Mouse (Mus musculus) heart, postnatal 10 days (tissue): ENCODE measurements at regions not wholly inside any gene's neighbourhood (a gene's known extent, or its start where the extent isn't known, plus 50 kb on each side); places are given as distances from the start of the nearest gene placed in this dataset.

ENCODE experiments used
- DNase-seq, 2 experiments: peaks; one replicate each; pipeline ENCODE4 v3.0.0; 2021
- intact Hi-C: fragments of 180-260 bp; cut with DNase I; formaldehyde crosslinking; loops from one replicate; pipeline ENCODE4 v1.15.1; 2025

GRCm38 (mm10) chr5:106205724-106206123 lies 252.2 kb downstream of the Barhl2 start:
- intact Hi-C loops, result no loop called here
- no peak for DNase-seq

GRCm38 (mm10) chr5:106200631-106201030 lies 257.3 kb downstream of the Barhl2 start:
- intact Hi-C loops, result no loop called here

GRCm38 (mm10) chr5:106199061-106199460 lies 258.9 kb downstream of the Barhl2 start:
- DNase-seq, result no peak
- intact Hi-C loops, result no loop called here

More at GRCm38 (mm10) chr5:106200631-106201030, 257.3 kb downstream of the Barhl2 start:
- DNase-seq, result no peak

- DNase-seq, result no peak
- intact Hi-C loops, result no loop called here
Measured at GRCm38 (mm10) chr5:106191141-106191540, 266.8 kb downstream of the Barhl2 start.

- no peak for DNase-seq
- intact Hi-C loops, result no loop called here
Measured at GRCm38 (mm10) chr5:106181726-106182125, 276.2 kb downstream of the Barhl2 start.

GRCm38 (mm10) chr5:106172162-106172561 lies 285.8 kb downstream of the Barhl2 start:
- DNase-seq, result peak; percentile 7
- intact Hi-C loops, result no loop called here

GRCm38 (mm10) chr5:106170405-106170804 lies 287.6 kb downstream of the Barhl2 start:
- no peak for DNase-seq
- intact Hi-C loops, result no loop called here

- no peak for DNase-seq
- intact Hi-C loops, result no loop called here
Measured at GRCm38 (mm10) chr5:106167556-106167955, 290.4 kb downstream of the Barhl2 start.

GRCm38 (mm10) chr5:106166266-106166665 lies 289.9 kb downstream of the Zfp326 start:
- DNase-seq, result no peak
- intact Hi-C loops, result no loop called here

- no peak for DNase-seq
- intact Hi-C loops, result no loop called here
Measured at GRCm38 (mm10) chr5:106164190-106164589, 287.8 kb downstream of the Zfp326 start.

GRCm38 (mm10) chr5:106162981-106163653 lies 286.8 kb downstream of the Zfp326 start:
- no peak for DNase-seq
- intact Hi-C loops, result no loop called here

GRCm38 (mm10) chr5:106139109-106139508 lies 262.7 kb downstream of the Zfp326 start:
- intact Hi-C loops, result no loop called here
- DNase-seq, result peak in 1 of 2 experiments; percentile 3

- intact Hi-C loops, result no loop called here
- no peak for DNase-seq
Measured at GRCm38 (mm10) chr5:106122928-106123327, 246.6 kb downstream of the Zfp326 start.

GRCm38 (mm10) chr5:106119584-106119983 lies 243.2 kb downstream of the Zfp326 start:
- no peak for DNase-seq
- intact Hi-C loops, result no loop called here

- no peak for DNase-seq
- intact Hi-C loops, result no loop called here
Measured at GRCm38 (mm10) chr5:106113186-106113585, 236.8 kb downstream of the Zfp326 start.

GRCm38 (mm10) chr5:106108474-106108971 lies 232.2 kb downstream of the Zfp326 start:
- DNase-seq, result peak; percentile 8 to 28
- intact Hi-C loops, result no loop called here

- DNase-seq, result no peak
- intact Hi-C loops, result no loop called here
Measured at GRCm38 (mm10) chr5:106102255-106102654, 225.9 kb downstream of the Zfp326 start.

GRCm38 (mm10) chr5:106098887-106099286 lies 222.5 kb downstream of the Zfp326 start:
- intact Hi-C loops, result no loop called here
- peak; percentile 9 to 10 for DNase-seq

GRCm38 (mm10) chr5:106089332-106089731 lies 213.0 kb downstream of the Zfp326 start:
- no peak for DNase-seq
- intact Hi-C loops, result no loop called here

- DNase-seq, result no peak
- intact Hi-C loops, result no loop called here
Measured at GRCm38 (mm10) chr5:106088478-106089185, 212.3 kb downstream of the Zfp326 start.

- no peak for DNase-seq
Measured at GRCm38 (mm10) chr5:106083786-106084185, 207.4 kb downstream of the Zfp326 start.

GRCm38 (mm10) chr5:106082891-106083290 lies 206.5 kb downstream of the Zfp326 start:
- intact Hi-C loops, result no loop called here
- no peak for DNase-seq

More at GRCm38 (mm10) chr5:106083786-106084185, 207.4 kb downstream of the Zfp326 start:
- intact Hi-C loops, result no loop called here
